Mouse (Mus musculus): ENCODE results near the gene Gsk3a.

GRCm38 (mm10) chr7:25266180-25266962, 28.7 kb upstream of the Gsk3a start:
- TF ChIP-seq CTCF (IDR thresholded peaks at IDR 0.05; ENCODE audit: borderline replicate concordance, control insufficient read depth, extremely low read depth, insufficient read depth, low read length, poor library complexity) (no peak), POLR2A (IDR thresholded peaks at IDR 0.05; ENCODE audit: control insufficient read depth, extremely low read depth, insufficient read depth, low read length, poor library complexity) (no peak)

Measured in thymus, adult 2 months (tissue).